Mouse (Mus musculus) heart, adult 18-20 months (tissue): ENCODE data around the gene 2210418O10Rik. TPM values are rescaled to one million over a fixed set of nuclear protein-coding genes. Genes with fewer than 3 reads are reported as not detected.
"Not testable (repeated sequence)": the region's sequence is repeated elsewhere in the genome, so short reads cannot be mapped to it uniquely, and the experiment has no call there.

Experiments used
- DNase-seq, 2 experiments: peaks; one replicate each; pipeline ENCODE4 v3.0.0; 2021 to 2022; ENCODE audit warnings: mixed read lengths in 1 of 2
- long read RNA-seq, 2 experiments: library from polyadenylated mRNA; stranded (forward); transcript quantifications; one replicate each; pipeline ENCODE4 v2.0.0; 2021
- total RNA-seq, 2 experiments: library from RNA; stranded (reverse); gene quantifications; 2 replicates each; pipeline ENCODE4 v1.2.3; 2021

The 2210418O10Rik gene
- 1 to 10 TPM; 1.5 to 2.5 TPM for total RNA-seq
- long read RNA-seq, experiment 1, partial matches to known transcripts: 1 of 2 reads
- long read RNA-seq, experiment 1, other reads (novel, unspliced or antisense): 1 of 2 reads
- long read RNA-seq, experiment 2, partial matches to known transcripts: 0 of 1 reads
- long read RNA-seq, experiment 2, other reads (novel, unspliced or antisense): 1 of 1 reads

GRCm38 (mm10) chr2:176226269-176226668 is at the start of gene 2210418O10Rik:
2210418O10Rik (plus strand) TSS chr2:176226569.
- not testable (repeated sequence) for DNase-seq

GRCm38 (mm10) chr2:176248519-176248918 is 22.1 kb downstream of the 2210418O10Rik start:
- not testable (repeated sequence) for DNase-seq

Other genes with a start within 250 kb of the 2210418O10Rik start
- gene Gm2004, start 76.7 kb upstream of the 2210418O10Rik start, total RNA-seq: 10 to 100 TPM in 1 of 2 experiments, 1 to 10 TPM in 1; 6.8 to 11.2 TPM
- not detected for gene Gm11009, start 92.9 kb downstream of the 2210418O10Rik start, total RNA-seq
- gene Gm14435, start 197.0 kb downstream of the 2210418O10Rik start, total RNA-seq: 10 to 100 TPM; 26.5 to 29.7 TPM